Mouse (Mus musculus) myocyte (in vitro differentiated cells): ENCODE results near the gene Treml1. TPM values are rescaled to one million over a fixed set of nuclear protein-coding genes. Genes with fewer than 3 reads are reported as not detected.

Source experiments
- H3K27me3 ChIP-seq: one replicate; pipeline ENCODE4 v1.6.1; 2011; ENCODE audit not compliant: control insufficient read depth, insufficient read depth, insufficient read length
- H3K36me3 ChIP-seq: one replicate; pipeline ENCODE4 v1.6.1; 2011; ENCODE audit not compliant: control insufficient read depth, insufficient read depth
- H3K4me2 ChIP-seq: one replicate; pipeline ENCODE4 v1.6.1; 2011; ENCODE audit warnings: low read depth, control low read depth
- H3K4me3 ChIP-seq: one replicate; pipeline ENCODE4 v1.5.1; 2011; ENCODE audit warnings: mild to moderate bottlenecking, control low read depth, moderate library complexity
- H3K79me2 ChIP-seq: one replicate; pipeline ENCODE4 v1.6.1; 2011; ENCODE audit not compliant: control insufficient read depth, insufficient read depth
- H3ac ChIP-seq: one replicate; pipeline ENCODE4 v1.6.1; 2011; ENCODE audit not compliant: control insufficient read depth, insufficient read length
- CEBPB ChIP-seq: IDR thresholded peaks from 2 replicates; pipeline ENCODE4 v1.6.1; 2011; ENCODE audit warnings: mild to moderate bottlenecking, moderate library complexity; ENCODE audit not compliant: poor library complexity, insufficient read depth, severe bottlenecking
- E2F4 ChIP-seq: IDR thresholded peaks from one replicate; pipeline ENCODE4 v1.6.1; 2011; ENCODE audit warnings: mild to moderate bottlenecking, control low read depth, moderate library complexity; ENCODE audit not compliant: insufficient read depth
- MAX ChIP-seq: IDR thresholded peaks from one replicate; pipeline ENCODE4 v1.6.1; 2011; ENCODE audit warnings: low read depth, mild to moderate bottlenecking, control low read depth
- MYOD1 ChIP-seq, 3 experiments: IDR thresholded peaks; one replicate each; pipeline ENCODE4 v1.6.1; 2011; ENCODE audit warnings: control low read depth in 2 of 3, low read depth in 2 of 3, mild to moderate bottlenecking in 2 of 3, moderate library complexity in 1 of 3; ENCODE audit not compliant: insufficient read length in 2 of 3, control insufficient read depth in 1 of 3
- MYOG ChIP-seq, 3 experiments: IDR thresholded peaks; one replicate each; pipeline ENCODE4 v1.6.1; 2011; ENCODE audit warnings: control low read depth in 2 of 3, low read depth in 2 of 3, mild to moderate bottlenecking in 2 of 3; ENCODE audit not compliant: insufficient read length in 2 of 3, control insufficient read depth in 1 of 3, insufficient read depth in 1 of 3
- POLR2A ChIP-seq: IDR thresholded peaks from one replicate; pipeline ENCODE4 v1.6.1; 2011; ENCODE audit warnings: low read depth, mild to moderate bottlenecking, control low read depth, moderate library complexity; ENCODE audit not compliant: insufficient read length
- POLR2AphosphoS2 ChIP-seq: IDR thresholded peaks from one replicate; pipeline ENCODE4 v1.6.1; 2011; ENCODE audit warnings: low read depth, control low read depth; ENCODE audit not compliant: insufficient read length
- REST ChIP-seq: IDR thresholded peaks from one replicate; pipeline ENCODE4 v1.6.1; 2011; ENCODE audit warnings: mild to moderate bottlenecking, control low read depth, moderate library complexity; ENCODE audit not compliant: insufficient read depth, insufficient read length
- SRF ChIP-seq: IDR thresholded peaks from one replicate; pipeline ENCODE4 v1.6.1; 2011; ENCODE audit warnings: low read depth; ENCODE audit not compliant: control insufficient read depth, insufficient read length
- TCF12 ChIP-seq: IDR thresholded peaks from one replicate; pipeline ENCODE4 v1.6.1; 2011; ENCODE audit warnings: mild to moderate bottlenecking, control low read depth; ENCODE audit not compliant: poor library complexity, insufficient read depth, severe bottlenecking
- TCF3 ChIP-seq: IDR thresholded peaks from one replicate; pipeline ENCODE4 v1.6.1; 2011; ENCODE audit warnings: low read depth, control low read depth; ENCODE audit not compliant: insufficient read length
- USF1 ChIP-seq: IDR thresholded peaks from one replicate; pipeline ENCODE4 v1.6.1; 2011; ENCODE audit warnings: low read depth, mild to moderate bottlenecking, control low read depth, moderate library complexity
- polyA plus RNA-seq: library from polyadenylated mRNA; unstranded; fragments of >200 nt; fragmentation: generic; extraction: Trizol; gene quantifications from one replicate; pipeline ENCODE4 v1.2.1, GENCODE M21; 2012; ENCODE audit warnings: missing spikeins

Treml1 gene
- polyA plus RNA-seq, 1 experiment, result 0.22 TPM

GRCm38 (mm10) chr17:48345824-48346223, 13.9 kb upstream of the Treml1 start:
- Histone ChIP-seq H3K79me2 (no peaks in the 10 kb centered on the region), H3K4me2 (no peak overlapping the region), H3K36me3 (no peaks in the 10 kb centered on the region), H3ac (no peak overlapping the region), H3K4me3 (no peak overlapping the region), H3K27me3 (no peaks in the 10 kb centered on the region)
- TF ChIP-seq SRF (no peak), TCF3 (no peak), MAX (no peak), POLR2A (no peak), CEBPB (no peak), TCF12 (no peak), E2F4 (no peak), USF1 (no peak), REST (no peak), POLR2AphosphoS2 (no peak), MYOD1 (IDR thresholded peaks at IDR 0.05; ENCODE audit: control insufficient read depth in 1 of 3, insufficient read length in 2 of 3, low read depth in 2 of 3) (no peak), MYOG (IDR thresholded peaks at IDR 0.05; ENCODE audit: control insufficient read depth in 1 of 3, insufficient read depth in 1 of 3, insufficient read length in 2 of 3, low read depth in 2 of 3) (no peak)

DNA sequence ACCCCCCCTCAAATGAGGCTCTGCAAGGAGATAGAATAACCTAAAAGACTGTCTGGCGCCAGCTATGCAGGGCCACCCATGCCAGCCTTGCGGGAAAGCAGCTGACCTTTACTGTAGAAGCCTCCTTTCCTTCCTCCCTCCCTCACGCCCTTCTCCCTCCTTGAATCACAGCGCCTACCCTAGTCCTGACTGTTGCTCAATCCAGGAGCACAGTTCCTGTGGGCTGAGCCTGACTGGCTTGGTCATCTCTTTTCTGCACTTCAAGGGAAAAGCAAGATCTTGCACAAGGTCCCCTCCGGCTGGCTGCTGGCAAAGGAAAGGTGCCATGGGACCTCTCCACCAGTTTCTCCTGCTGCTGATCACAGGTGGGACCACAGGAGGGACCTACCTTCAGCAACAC, 13.5 kb upstream of the Treml1 start, which contains the start of gene Trem2:
Gene Trem2 (plus strand): TSS at position 171 of the 400 bp plus-strand sequence.
- H3K4me3 ChIP-seq, result no peak within 1 kb of the TSS
- TF ChIP-seq TCF3 (no peak), MYOG (IDR thresholded peaks at IDR 0.05; ENCODE audit: control insufficient read depth in 1 of 3, insufficient read depth in 1 of 3, insufficient read length in 2 of 3, low read depth in 2 of 3) (no peak), MYOD1 (IDR thresholded peaks at IDR 0.05; ENCODE audit: control insufficient read depth in 1 of 3, insufficient read length in 2 of 3, low read depth in 2 of 3) (no peak), USF1 (no peak), POLR2AphosphoS2 (no peak), SRF (no peak), REST (no peak), TCF12 (no peak), E2F4 (no peak), MAX (no peak), CEBPB (no peak), POLR2A (no peak)
- H3ac ChIP-seq, result no peak within 1 kb of the TSS

GRCm38 (mm10) chr17:48346834-48347233, 12.9 kb upstream of the Treml1 start:
- H3K4me3 ChIP-seq, result no peak overlapping the region

More for the DNA sequence above, 13.5 kb upstream of the Treml1 start, which contains the start of gene Trem2:
- Histone ChIP-seq H3K36me3 (no peaks in the 10 kb centered on the region), H3K79me2 (no peaks in the 10 kb centered on the region), H3K27me3 (no peaks in the 10 kb centered on the region), H3K4me2 (no peak within 1 kb of the TSS)

DNA sequence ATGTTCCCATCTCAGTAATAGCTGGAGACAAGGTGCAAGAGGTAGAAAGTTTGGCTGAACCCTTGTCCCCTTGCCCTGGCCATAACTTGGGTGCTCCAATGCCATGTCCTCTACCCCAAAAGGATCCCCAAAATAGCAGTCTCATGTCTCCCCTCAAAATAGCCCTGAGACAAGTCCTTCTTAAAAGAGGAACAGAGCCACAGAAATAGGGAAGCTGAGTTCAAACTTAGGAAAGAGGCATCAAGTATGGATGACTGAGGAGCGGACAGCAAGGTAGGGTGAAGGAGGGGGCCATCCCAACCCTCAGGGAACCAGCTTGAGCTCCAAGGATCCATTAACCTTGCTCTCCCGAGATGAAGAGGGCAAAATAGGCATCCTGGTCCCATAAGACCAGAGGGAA, 12.4 kb upstream of the Treml1 start:
- H3K79me2 ChIP-seq, result no peaks in the 10 kb centered on the region
- no peak overlapping the region for H3ac ChIP-seq
- H3K4me3 ChIP-seq, result no peak overlapping the region
- H3K27me3 ChIP-seq, result no peaks in the 10 kb centered on the region
- no peak overlapping the region for H3K4me2 ChIP-seq
- H3K36me3 ChIP-seq, result no peaks in the 10 kb centered on the region
- no peak for TF ChIP-seq MYOG (IDR thresholded peaks at IDR 0.05; ENCODE audit: control insufficient read depth in 1 of 3, insufficient read depth in 1 of 3, insufficient read length in 2 of 3, low read depth in 2 of 3)
- TF ChIP-seq CEBPB, result no peak
- TF ChIP-seq SRF, result no peak
- TF ChIP-seq TCF3, result no peak
- TF ChIP-seq TCF12, result no peak
- no peak for TF ChIP-seq E2F4
- no peak for TF ChIP-seq POLR2A
- no peak for TF ChIP-seq POLR2AphosphoS2
- TF ChIP-seq MYOD1 (IDR thresholded peaks at IDR 0.05; ENCODE audit: control insufficient read depth in 1 of 3, insufficient read length in 2 of 3, low read depth in 2 of 3), result no peak
- no peak for TF ChIP-seq MAX
- TF ChIP-seq REST, result no peak
- TF ChIP-seq USF1, result no peak

More at GRCm38 (mm10) chr17:48346834-48347233, 12.9 kb upstream of the Treml1 start:
- no peaks in the 10 kb centered on the region for H3K79me2 ChIP-seq
- no peak overlapping the region for H3ac ChIP-seq
- H3K27me3 ChIP-seq, result no peaks in the 10 kb centered on the region
- no peaks in the 10 kb centered on the region for H3K36me3 ChIP-seq
- no peak for TF ChIP-seq E2F4
- no peak for TF ChIP-seq POLR2A
- TF ChIP-seq CEBPB, result no peak
- no peak for TF ChIP-seq TCF3
- no peak for TF ChIP-seq TCF12
- no peak for TF ChIP-seq USF1
- no peak for TF ChIP-seq POLR2AphosphoS2
- TF ChIP-seq MYOG (IDR thresholded peaks at IDR 0.05; ENCODE audit: control insufficient read depth in 1 of 3, insufficient read depth in 1 of 3, insufficient read length in 2 of 3, low read depth in 2 of 3), result no peak
- TF ChIP-seq MYOD1 (IDR thresholded peaks at IDR 0.05; ENCODE audit: control insufficient read depth in 1 of 3, insufficient read length in 2 of 3, low read depth in 2 of 3), result no peak
- no peak for TF ChIP-seq REST
- TF ChIP-seq SRF, result no peak
- TF ChIP-seq MAX, result no peak
- no peak overlapping the region for H3K4me2 ChIP-seq
